Mouse (Mus musculus) erythroid progenitor cell, adult 5-6 weeks (primary cell): ENCODE measurements around the gene Edem2. TPM values are rescaled to one million over a fixed set of nuclear protein-coding genes. Genes with fewer than 3 reads are reported as not detected.
"Not testable (repeated sequence)": the region's sequence is repeated elsewhere in the genome, so short reads cannot be mapped to it uniquely, and the experiment has no call there.

Source experiments
- ATAC-seq: replicated peaks from 2 replicates; pipeline ENCODE4 v1.8.0; 2016; ENCODE audit warnings: moderate number of reproducible peaks, mild to moderate bottlenecking, moderate TSS enrichment, inconsistent platforms; ENCODE audit not compliant: poor library complexity, low FRiP score, severe bottlenecking
- total RNA-seq, 2 experiments: library from RNA; stranded (forward) in 1 of 2; stranded (reverse) in 1 of 2; fragments of 150-400 nt in 1 of 2; fragments of 186-747, 209-891 nt in 1 of 2; gene quantifications; 2 replicates each; pipeline versions ENCODE4 v1.2.3 to v1.2.4; 2015 to 2017; ENCODE audit warnings: low replicate concordance in 2 of 2

Edem2 gene
- total RNA-seq, 2 experiments from 2014 or later: 6.7 to 11.3 TPM

GRCm38 (mm10) chr2:155737803-155738202, 8.5 kb upstream of the Edem2 start:
- ATAC-seq: no peak

GRCm38 (mm10) chr2:155736936-155737335, 7.7 kb upstream of the Edem2 start:
- no peak for ATAC-seq

GRCm38 (mm10) chr2:155735766-155736165, 6.5 kb upstream of the Edem2 start, which contains the start of gene Gm17581:
Gene Gm17581 (minus strand): TSS chr2:155735866.
- not testable (repeated sequence) for ATAC-seq

- no peak for ATAC-seq
These were observed 5.8 kb upstream of the Edem2 start for GRCm38 (mm10) chr2:155735080-155735479.

GRCm38 (mm10) chr2:155728742-155729141, 533 bp downstream of the Edem2 start:
- no peak for ATAC-seq

- no peak for ATAC-seq
These were observed 1.4 kb downstream of the Edem2 start for GRCm38 (mm10) chr2:155727764-155728395.

- no peak for ATAC-seq
These were observed 3.0 kb downstream of the Edem2 start for GRCm38 (mm10) chr2:155726302-155726701.

GRCm38 (mm10) chr2:155724526-155724925, 4.7 kb downstream of the Edem2 start:
- no peak for ATAC-seq

- ATAC-seq: no peak
These were observed 5.2 kb downstream of the Edem2 start for GRCm38 (mm10) chr2:155724036-155724435.

GRCm38 (mm10) chr2:155720585-155720984, 8.7 kb downstream of the Edem2 start:
- ATAC-seq: no peak

GRCm38 (mm10) chr2:155717082-155717990, 11.9 kb downstream of the Edem2 start:
- no peak for ATAC-seq

- no peak for ATAC-seq
These were observed 18.7 kb downstream of the Edem2 start for GRCm38 (mm10) chr2:155710557-155710956.

GRCm38 (mm10) chr2:155707251-155707650, 22.0 kb downstream of the Edem2 start:
- ATAC-seq: no peak

- ATAC-seq: no peak
These were observed 25.6 kb downstream of the Edem2 start for GRCm38 (mm10) chr2:155703630-155704029.

GRCm38 (mm10) chr2:155701399-155701919, 27.8 kb downstream of the Edem2 start:
- no peak for ATAC-seq

GRCm38 (mm10) chr2:155698443-155698842, 30.8 kb downstream of the Edem2 start:
- ATAC-seq: not testable (repeated sequence)

- no peak for ATAC-seq
These were observed 32.4 kb downstream of the Edem2 start for GRCm38 (mm10) chr2:155696851-155697250.

GRCm38 (mm10) chr2:155696091-155696558, 33.1 kb downstream of the Edem2 start:
- peak; percentile 66 for ATAC-seq

- no peak for ATAC-seq
These were observed 34.0 kb downstream of the Edem2 start for GRCm38 (mm10) chr2:155695316-155695715.

GRCm38 (mm10) chr2:155694564-155694963, 34.7 kb downstream of the Edem2 start:
- no peak for ATAC-seq

GRCm38 (mm10) chr2:155693136-155693535, 36.1 kb downstream of the Edem2 start:
- no peak for ATAC-seq
